Mouse (Mus musculus) layer of hippocampus, adult 2 months (tissue): ENCODE measurements around the gene Hnrnpf. TPM values are rescaled to one million over a fixed set of nuclear protein-coding genes. Genes with fewer than 3 reads are reported as not detected.

Experiments used
- DNase-seq, 2 experiments: peaks; one replicate each; pipeline ENCODE4 v3.0.0; 2022; ENCODE audit warnings: low spot score in 2 of 2
- H3K27ac ChIP-seq: fragments of 200-600 bp; 2 replicates; pipeline ENCODE4 v1.8.1; 2022
- H3K4me3 ChIP-seq: fragments of 200-600 bp; 2 replicates; pipeline ENCODE4 v1.8.1; 2022; ENCODE audit warnings: mild to moderate bottlenecking
- CTCF ChIP-seq: fragments of 200-600 bp; conservative IDR thresholded peaks from 2 replicates; pipeline ENCODE4 v1.8.1; 2022; ENCODE audit warnings: antibody characterized with exemption, mild to moderate bottlenecking, moderate library complexity
- total RNA-seq, 2 experiments: library from RNA; stranded (reverse); gene quantifications; 2 replicates each; pipeline ENCODE4 v1.2.3; 2021

Gene Hnrnpf
- total RNA-seq, 2 experiments from 2014 or later = 123 TPM

DNA sequence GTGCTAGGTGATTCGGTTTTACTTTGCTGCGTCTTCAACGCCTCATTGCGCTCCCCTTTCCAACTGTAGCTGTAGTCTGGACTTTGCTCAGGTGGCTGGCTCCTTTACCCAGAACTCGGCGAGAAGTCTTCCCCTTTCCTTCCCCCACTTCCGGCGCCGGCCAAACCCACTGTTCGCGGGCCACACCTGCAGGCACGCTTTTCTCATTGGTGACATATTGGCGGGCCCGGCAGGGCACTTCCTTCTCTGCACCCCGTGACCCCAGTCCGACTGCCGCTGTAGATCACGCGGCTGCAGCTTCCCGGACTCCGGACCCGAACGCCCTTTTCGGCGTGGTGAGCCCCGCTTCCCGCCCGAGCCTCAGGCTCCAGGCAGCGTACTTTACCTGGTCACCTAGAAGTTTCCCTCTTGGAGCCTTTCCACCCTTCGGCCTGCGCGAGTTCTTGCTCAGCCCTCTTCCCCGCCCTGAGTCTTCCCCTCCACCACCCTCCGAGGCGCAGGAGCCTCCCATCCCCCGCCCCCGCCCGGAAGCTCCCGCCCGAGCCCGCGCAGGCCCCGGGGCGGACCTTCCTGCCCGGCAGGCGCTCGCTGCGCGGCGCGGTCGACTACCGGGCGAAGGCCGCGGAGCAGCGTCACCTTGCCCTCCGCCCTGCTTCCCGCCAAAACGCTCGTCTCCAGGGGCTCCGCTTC is 16.8 kb downstream of the Hnrnpf start:
- H3K4me3 ChIP-seq = peak overlapping the region; percentile 80
- H3K27ac ChIP-seq = peak overlapping the region; percentile 90
- no peak for TF ChIP-seq CTCF
- peak in 1 of 2 experiments; percentile 40 for DNase-seq

DNA sequence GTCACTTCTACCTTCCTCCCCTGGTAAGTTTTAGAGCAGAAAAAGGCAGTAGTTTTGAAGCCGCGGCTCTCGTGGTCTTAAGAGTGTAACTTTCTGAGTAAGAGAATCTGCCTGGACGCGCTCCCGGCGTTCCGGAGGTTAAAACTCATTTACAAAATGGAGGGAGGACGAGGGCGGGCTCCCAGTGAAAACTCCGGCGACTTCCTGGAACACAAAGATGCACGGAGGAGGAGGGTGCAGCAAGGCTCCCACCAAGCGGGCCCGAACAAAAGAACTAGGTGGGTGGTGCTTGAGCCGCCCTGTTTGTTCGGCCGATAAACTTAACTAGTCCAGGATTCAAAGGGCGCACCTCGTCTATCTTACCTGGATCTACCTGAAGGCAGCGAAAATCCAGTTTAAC is 17.5 kb downstream of the Hnrnpf start:
- peak overlapping the region; percentile 90 for H3K27ac ChIP-seq
- DNase-seq = no peak
- TF ChIP-seq CTCF = no peak
- H3K4me3 ChIP-seq = peak overlapping the region; percentile 80

DNA sequence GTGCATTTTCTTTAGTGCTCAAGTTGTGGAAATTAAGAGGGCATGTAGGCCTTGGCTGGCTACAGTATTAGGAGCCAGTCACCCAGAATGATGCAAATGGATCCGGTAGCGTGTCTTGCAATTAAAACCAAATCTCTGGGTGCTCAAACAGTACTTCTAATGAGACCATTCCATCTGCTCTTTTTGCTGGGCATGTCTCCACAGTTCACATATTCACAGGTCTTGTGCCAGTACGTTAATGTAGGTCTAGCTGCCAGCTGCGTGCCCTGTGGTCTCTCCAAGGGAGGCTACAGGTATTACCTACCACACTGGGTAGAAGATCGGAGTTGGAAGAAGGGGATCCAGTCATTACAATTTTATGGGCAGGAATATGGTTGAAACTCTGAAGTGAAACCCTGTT is 17.9 kb downstream of the Hnrnpf start:
- peak overlapping the region; percentile 90 for H3K27ac ChIP-seq
- no peak for DNase-seq
- H3K4me3 ChIP-seq = peak overlapping the region; percentile 80
- TF ChIP-seq CTCF = no peak

DNA sequence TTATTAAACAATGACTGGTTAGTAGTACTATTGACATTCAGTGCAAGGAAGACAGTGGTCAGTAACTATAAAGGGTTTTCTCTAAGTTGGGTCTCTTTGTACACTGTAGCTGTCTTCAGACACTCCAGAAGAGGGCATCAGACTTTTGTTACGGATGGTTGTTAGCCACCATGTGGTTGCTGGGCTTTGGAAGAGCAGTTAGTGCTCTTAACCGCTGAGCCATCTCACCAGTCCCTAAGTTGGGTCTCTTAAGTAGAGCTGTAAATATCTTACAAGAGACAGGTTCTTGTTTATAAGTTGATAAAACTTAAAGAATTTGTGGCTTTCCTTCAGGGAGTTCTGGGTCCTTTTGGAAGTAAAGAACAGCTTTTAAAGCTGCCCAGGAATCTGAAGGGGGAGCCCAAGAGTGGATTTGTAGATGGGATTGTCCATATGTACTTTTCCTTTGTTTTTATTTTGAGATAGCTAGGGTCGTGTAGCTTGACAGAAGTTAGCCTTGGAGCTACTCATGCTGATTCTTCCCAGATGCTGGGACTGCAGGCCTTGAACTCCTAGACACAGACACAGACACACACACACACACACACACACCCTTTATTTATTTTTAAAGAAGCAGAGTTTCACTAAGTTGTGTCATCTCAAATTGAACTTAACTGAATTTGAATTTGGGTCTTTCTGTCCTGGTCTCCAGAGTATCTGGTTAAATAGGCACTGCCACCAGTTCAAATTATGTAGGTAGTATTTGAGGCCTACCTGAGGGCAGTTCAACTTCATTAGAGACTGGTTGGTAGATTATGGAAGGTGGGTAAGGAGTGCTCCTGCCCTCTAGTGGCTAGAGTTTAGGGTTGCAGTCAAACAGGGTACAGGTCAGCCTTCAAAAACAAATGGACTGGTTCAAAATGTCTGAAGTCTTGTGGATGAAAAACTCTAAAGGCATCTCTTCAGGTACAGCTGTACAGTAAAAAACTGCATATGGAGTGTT is 20.8 kb downstream of the Hnrnpf start:
- Histone ChIP-seq H3K4me3 (no peak overlapping the region), H3K27ac (no peak overlapping the region)
- DNase-seq = peak in 1 of 2 experiments; percentile 31
- peak; percentile 89 for TF ChIP-seq CTCF

DNA sequence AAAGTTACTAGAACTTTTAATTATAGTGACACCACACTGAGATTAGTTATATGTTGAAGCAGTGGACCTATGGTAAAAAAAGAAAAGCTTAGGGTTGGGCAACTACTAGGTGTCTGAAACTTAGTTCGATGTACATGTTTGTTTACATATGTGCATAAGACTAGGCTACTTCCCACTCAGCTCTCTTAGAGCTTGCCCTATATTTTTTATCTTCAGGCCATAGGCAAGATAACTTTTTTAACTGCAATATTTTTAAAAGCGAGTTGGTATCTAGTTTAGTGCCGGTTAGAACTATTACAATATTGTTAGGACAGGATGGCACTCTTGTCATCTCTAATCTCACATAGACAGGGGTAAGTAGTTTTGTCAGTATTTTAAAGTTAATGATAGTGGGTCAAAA is 21.9 kb downstream of the Hnrnpf start:
- H3K27ac ChIP-seq = no peak overlapping the region
- H3K4me3 ChIP-seq = no peak overlapping the region
- TF ChIP-seq CTCF = no peak
- DNase-seq = no peak

DNA sequence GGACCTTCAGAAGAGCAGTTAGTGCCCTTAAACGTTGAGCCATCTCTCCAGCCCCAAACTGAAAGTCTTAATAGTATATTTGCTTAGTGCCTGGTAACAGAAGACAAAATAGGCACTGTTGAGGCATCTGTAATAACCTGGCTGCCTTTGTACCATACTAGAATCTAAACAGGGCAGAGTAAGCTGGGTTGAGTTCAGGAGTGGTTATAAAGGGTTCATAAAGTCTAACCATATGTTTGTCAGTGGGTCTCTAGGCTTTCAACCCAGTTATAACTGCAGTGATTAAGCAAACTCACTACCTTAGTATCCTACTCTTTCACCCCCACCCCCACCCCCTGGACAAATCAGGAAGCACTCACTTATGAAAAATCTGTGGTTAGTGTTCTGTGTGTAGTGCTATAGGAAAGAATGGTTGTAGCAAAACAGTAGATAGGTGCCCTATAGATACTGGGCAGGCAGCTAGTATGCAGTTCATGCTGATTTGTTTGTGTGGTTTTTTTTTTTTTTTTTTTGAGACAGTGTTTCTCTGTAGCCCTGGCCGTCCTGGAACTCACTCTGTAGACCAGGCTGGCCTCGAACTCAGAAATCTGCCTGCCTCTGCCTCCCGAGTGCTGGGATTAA is 26.9 kb downstream of the Hnrnpf start:
- Histone ChIP-seq H3K27ac (no peak overlapping the region), H3K4me3 (no peak overlapping the region)
- no peak for TF ChIP-seq CTCF
- DNase-seq = no peak

DNA sequence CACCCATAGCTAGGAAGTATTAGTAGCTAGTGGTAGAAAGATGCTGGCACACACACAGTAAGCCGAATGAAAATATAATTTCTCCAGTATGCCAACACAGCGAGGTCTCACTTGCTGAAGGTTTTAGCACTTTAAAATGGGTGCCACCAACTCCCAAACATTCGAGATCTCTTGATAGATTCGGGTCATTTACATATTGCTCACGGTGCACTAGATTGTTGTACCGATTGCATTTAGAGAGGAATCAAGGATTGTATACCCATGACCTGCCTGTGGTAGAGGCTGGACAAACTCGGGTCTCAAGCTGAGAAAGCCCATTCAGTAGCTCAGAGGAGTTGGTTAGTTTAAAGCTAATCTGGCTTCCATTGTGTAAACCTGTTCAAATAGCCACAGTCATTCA is 27.8 kb downstream of the Hnrnpf start:
- DNase-seq = no peak
- no peak for TF ChIP-seq CTCF
- Histone ChIP-seq H3K4me3 (no peak overlapping the region), H3K27ac (no peak overlapping the region)

DNA sequence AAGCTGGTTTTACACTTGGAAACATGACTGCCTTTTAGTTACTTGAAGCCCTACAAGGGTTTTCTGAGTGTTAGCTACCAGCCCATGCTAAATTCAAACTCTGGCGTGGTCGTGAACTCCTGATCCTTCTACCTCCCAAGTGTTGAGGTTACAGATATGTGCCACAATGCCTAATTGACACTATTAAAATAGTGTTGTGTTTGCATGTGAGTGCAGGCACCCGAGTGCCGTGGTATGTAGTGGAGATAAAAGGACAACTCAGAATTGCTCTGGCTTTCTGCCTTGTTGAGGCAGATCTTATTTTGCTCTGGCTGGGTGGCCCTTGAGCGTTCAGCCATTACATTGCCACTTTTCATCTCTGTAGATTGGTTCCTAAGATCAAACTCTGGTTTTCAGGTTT is 28.6 kb downstream of the Hnrnpf start:
- Histone ChIP-seq H3K27ac (no peak overlapping the region), H3K4me3 (no peak overlapping the region)
- TF ChIP-seq CTCF = no peak
- no peak for DNase-seq

DNA sequence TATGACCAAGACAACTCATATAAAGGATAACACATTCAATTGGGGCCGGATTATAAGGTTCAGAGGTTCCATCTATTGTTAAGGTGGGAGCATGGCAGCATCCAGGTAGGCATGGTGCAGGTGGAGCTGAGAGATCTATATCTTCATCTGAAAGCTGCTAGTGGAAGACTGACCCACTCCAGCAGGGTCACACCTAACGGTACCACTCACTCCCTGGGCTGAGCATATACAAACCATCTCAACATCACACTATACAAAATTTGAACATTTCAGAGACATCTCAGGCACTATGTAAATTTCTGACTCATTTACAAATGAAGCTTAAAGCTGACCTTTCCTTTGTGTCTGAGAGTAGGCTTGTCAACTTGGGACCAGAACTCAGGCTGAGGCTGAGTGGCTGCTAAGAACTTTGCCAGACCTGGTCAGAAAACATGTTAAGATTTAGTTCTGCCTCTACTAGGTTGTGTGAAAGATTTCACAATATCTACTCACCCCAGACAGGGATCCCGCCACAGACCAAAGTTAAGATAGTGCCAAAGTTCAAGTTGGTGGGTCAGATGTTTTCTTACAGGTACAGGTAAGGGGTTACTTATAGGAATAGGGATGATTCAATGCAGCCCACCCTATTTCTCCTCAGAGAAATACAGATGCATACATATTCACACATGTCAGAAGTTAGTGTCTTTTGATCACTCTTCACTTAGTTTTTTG is 30.0 kb downstream of the Hnrnpf start:
- DNase-seq = no peak
- H3K4me3 ChIP-seq = no peak overlapping the region
- H3K27ac ChIP-seq = no peak overlapping the region
- no peak for TF ChIP-seq CTCF

DNA sequence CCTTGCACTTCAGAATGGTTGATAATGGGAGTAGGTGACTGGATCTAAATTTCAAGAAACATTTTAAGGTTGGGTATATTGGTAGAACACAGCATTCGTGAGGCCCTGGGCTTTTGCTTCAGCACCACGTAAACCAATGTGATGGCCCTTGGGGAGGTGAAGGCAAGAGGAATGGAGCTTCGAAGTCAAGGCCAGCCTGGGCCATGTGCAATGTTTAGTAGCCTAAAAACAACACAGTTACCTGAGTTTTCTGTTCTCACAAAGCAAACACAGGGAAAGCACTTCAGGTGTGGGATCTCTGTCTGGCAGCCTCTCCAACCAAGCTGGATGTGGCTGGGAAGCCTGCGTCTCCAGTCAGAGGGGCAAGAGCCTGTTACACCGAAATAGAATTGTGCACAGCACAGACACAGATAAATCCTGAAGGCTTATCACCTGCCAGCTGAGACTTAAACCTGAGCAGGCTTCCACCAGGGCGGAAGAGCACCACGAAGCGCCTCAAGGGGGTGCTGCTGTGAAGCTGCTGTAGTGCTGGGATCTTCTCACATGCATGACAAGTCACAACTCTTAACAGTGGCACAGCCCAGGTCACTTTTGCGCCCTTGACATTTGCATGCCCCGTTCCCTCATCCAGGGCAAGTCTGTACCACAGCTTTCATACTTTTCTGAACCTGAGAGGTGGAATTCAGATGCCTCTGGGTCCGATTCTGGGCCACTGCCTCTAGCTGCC is 32.4 kb downstream of the Hnrnpf start:
- peak; percentile 79 for TF ChIP-seq CTCF
- Histone ChIP-seq H3K4me3 (no peak overlapping the region), H3K27ac (no peak overlapping the region)
- DNase-seq = no peak

DNA sequence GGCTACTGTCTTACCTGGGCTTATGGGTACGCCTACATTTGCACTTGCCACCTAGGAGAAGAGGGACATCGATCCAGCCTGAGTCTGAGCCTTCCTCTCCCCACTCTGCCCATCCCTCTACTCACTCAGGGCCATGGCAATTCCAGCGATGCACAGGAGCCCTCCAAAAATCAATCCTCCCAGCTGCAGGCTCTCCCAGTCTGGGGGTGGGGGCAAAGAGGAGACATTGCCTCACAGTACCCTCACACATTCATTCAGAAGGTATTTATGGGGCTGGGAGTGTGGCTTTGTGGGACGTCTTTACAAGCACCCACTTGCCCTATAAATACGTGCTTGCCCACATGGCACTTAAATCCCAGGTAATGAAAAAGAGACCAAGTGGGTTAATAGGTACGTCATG is 34.2 kb downstream of the Hnrnpf start:
- H3K27ac ChIP-seq = no peak overlapping the region
- TF ChIP-seq CTCF = no peak
- no peak overlapping the region for H3K4me3 ChIP-seq
- no peak for DNase-seq
